Mouse (Mus musculus): ENCODE measurements around the gene Vmn1r2. TPM values are rescaled to one million over a fixed set of nuclear protein-coding genes. Genes with fewer than 3 reads are reported as not detected.
"Not testable (repeated sequence)": the region's sequence is repeated elsewhere in the genome, so short reads cannot be mapped to it uniquely, and the experiment has no call there.

The Vmn1r2 gene
- polyA plus RNA-seq, 1 experiment from 2014 or later: not detected

DNA sequence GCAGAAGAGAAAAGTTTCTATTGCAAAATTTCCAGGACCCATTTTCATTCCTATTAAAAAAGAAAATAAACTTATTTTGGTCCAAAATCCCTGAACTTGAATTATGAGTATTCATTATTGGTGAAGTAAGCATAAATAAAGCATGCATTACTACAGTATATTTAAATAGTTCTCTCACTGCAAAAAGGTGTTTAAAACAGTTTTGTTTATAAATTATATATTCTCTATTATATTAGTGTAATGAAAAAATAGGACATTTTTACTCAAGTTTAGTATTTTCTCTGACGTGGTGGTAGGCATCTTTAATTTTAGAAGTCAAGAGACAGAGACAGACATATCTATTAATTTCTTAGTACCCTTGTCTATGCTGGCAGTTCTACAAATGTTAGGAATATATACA is 18.1 kb downstream of the Vmn1r2 start, which contains the start of gene Vmn1r3:
TSS of gene Vmn1r3 (minus strand) at position 101 of the 400 bp plus-strand sequence.
- DNase-seq (ENCODE audit: low spot score): not testable (repeated sequence)

DNA sequence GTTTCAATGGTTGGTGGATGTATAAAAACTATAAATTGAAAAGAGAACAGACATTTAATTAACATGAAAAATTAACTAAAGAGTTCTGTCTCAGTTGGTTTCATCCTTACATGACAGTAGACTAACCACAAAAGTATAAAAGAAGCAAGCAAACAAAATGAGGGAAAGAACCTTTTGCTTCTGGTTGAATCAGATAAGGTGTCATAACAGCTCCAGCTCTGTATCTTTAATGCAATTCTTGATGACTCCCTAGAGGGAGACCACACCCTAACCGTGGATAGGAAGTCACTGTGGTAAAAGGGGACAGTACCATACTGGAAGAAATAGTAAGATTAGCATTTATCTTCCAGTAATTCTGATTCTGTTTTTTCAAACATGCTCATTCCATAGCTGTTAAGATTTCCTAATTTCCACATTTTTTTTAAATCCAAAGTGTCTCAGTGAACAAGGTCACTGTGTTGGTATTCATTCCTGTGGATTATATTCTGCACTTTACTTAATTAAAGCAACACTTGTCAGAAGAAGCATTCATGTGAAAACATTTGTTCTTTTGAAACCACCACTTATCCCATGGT is 42.6 kb downstream of the Vmn1r2 start:
- ATAC-seq (replicated peaks; ENCODE audit: low FRiP score); H3K9ac ChIP-seq (ENCODE audit: low read length); H3K27ac ChIP-seq (ENCODE audit: low read depth, low read length); H3K27me3 ChIP-seq (ENCODE audit: control insufficient read depth, insufficient read depth, low read length); H3K4me1 ChIP-seq (replicated peaks; ENCODE audit: control insufficient read depth, insufficient read depth, low read length); DNase-seq (ENCODE audit: low spot score); H3K4me3 ChIP-seq (ENCODE audit: low read depth, low read length); H3K36me3 ChIP-seq (ENCODE audit: control insufficient read depth, insufficient read depth, low read length); H3K9me3 ChIP-seq (ENCODE audit: control insufficient read depth, low read length); H3K4me2 ChIP-seq (ENCODE audit: low read depth, low read length, severe bottlenecking): not testable (repeated sequence)
- WGBS: 60% methylated on average over 1 of the region's 1 CpGs

More for the DNA sequence above, 18.1 kb downstream of the Vmn1r2 start, which contains the start of gene Vmn1r3:
- not testable (repeated sequence) for ATAC-seq (replicated peaks; ENCODE audit: low FRiP score); H3K27me3 ChIP-seq (ENCODE audit: control insufficient read depth, insufficient read depth, low read length); H3K9ac ChIP-seq (ENCODE audit: low read length); H3K4me1 ChIP-seq (replicated peaks; ENCODE audit: control insufficient read depth, insufficient read depth, low read length); H3K27ac ChIP-seq (ENCODE audit: low read depth, low read length); H3K4me2 ChIP-seq (ENCODE audit: low read depth, low read length, severe bottlenecking); H3K4me3 ChIP-seq (ENCODE audit: low read depth, low read length); H3K36me3 ChIP-seq (ENCODE audit: control insufficient read depth, insufficient read depth, low read length)
- WGBS: 89% methylated on average over 1 of the region's 1 CpGs
- peaks cover 12% of the 10 kb centered on the region for H3K9me3 ChIP-seq (ENCODE audit: control insufficient read depth, low read length)

GRCm38 (mm10) chr4:3213349-3213748 is 46.2 kb downstream of the Vmn1r2 start:
- H3K9me3 ChIP-seq (ENCODE audit: control insufficient read depth, low read length); H3K27me3 ChIP-seq (ENCODE audit: control insufficient read depth, insufficient read depth, low read length); H3K4me1 ChIP-seq (replicated peaks; ENCODE audit: control insufficient read depth, insufficient read depth, low read length); H3K4me2 ChIP-seq (ENCODE audit: low read depth, low read length, severe bottlenecking); DNase-seq (ENCODE audit: low spot score); ATAC-seq (replicated peaks; ENCODE audit: low FRiP score); H3K27ac ChIP-seq (ENCODE audit: low read depth, low read length); H3K36me3 ChIP-seq (ENCODE audit: control insufficient read depth, insufficient read depth, low read length); H3K4me3 ChIP-seq (ENCODE audit: low read depth, low read length); H3K9ac ChIP-seq (ENCODE audit: low read length): not testable (repeated sequence)
- 77% methylated on average over 4 of the region's 4 CpGs for WGBS

DNA sequence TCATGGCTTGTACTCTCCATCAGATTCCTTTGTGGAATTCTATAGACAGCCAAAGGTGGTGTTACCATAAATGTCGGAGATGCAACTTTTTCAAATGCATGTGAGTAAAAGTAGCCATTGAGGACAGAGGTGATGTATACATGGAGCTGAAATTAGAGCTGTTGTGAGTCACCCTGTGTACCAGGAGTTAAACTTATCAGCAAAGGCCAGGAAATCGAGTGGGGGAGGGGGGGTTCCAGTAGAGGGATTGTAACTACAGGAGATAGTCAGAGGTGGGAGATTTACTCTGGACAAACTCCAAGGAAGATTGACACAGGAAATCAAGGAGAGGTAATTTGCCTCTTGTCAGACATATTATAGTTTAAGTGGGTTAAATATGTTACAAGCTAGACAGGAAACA is 49.3 kb downstream of the Vmn1r2 start:
- not testable (repeated sequence) for H3K9ac ChIP-seq (ENCODE audit: low read length); H3K27ac ChIP-seq (ENCODE audit: low read depth, low read length); H3K4me3 ChIP-seq (ENCODE audit: low read depth, low read length); H3K4me1 ChIP-seq (replicated peaks; ENCODE audit: control insufficient read depth, insufficient read depth, low read length); H3K4me2 ChIP-seq (ENCODE audit: low read depth, low read length, severe bottlenecking); H3K9me3 ChIP-seq (ENCODE audit: control insufficient read depth, low read length); ATAC-seq (replicated peaks; ENCODE audit: low FRiP score); H3K36me3 ChIP-seq (ENCODE audit: control insufficient read depth, insufficient read depth, low read length); H3K27me3 ChIP-seq (ENCODE audit: control insufficient read depth, insufficient read depth, low read length); DNase-seq (ENCODE audit: low spot score)
- WGBS: 78% methylated on average over 2 of the region's 2 CpGs

Other genes starting within 250 kb of the Vmn1r2 start
- not detected in 2 replicates for gene Vmn1r3, start 18.0 kb downstream of the Vmn1r2 start, polyA plus RNA-seq (2014; fragmentation: Nextera tagmentation; extraction: Ambion mirVana)